Mouse (Mus musculus) macrophage (primary cell): Measurements from ENCODE around the gene Gm21093. TPM values are rescaled to one million over a fixed set of nuclear protein-coding genes. Genes with fewer than 3 reads are reported as not detected.
"Not testable (repeated sequence)": the region's sequence is repeated elsewhere in the genome, so short reads cannot be mapped to it uniquely, and the experiment has no call there.

Experiments used
- H3K27ac ChIP-seq: fragments of 350-480 bp; formaldehyde crosslinking; 2 replicates; pipeline ENCODE4 v1.9.0; 2021
- H3K36me3 ChIP-seq: fragments of 350-480 bp; formaldehyde crosslinking; 2 replicates; pipeline ENCODE4 v1.9.0; 2021; ENCODE audit errors: inconsistent target
- H3K4me3 ChIP-seq: fragments of 350-480 bp; formaldehyde crosslinking; 2 replicates; pipeline ENCODE4 v1.9.0; 2021; ENCODE audit errors: inconsistent target
- H3K79me2 ChIP-seq: fragments of 350-480 bp; formaldehyde crosslinking; 2 replicates; pipeline ENCODE4 v1.9.0; 2021; ENCODE audit errors: inconsistent target
- WGBS: methylation state at CpG from one replicate; pipeline ENCODE4 v1.1.7; 2026; ENCODE audit warnings: inconsistent platforms; ENCODE audit not compliant: missing documents; 5-methylcytosine and 5-hydroxymethylcytosine counted together
- polyA plus RNA-seq: library from polyadenylated mRNA; stranded (reverse); fragments of 250-400 nt; gene quantifications from 3 replicates; pipeline ENCODE4 v1.2.4, GENCODE M21; 2018; ENCODE audit warnings: inconsistent platforms
- total RNA-seq, 78 experiments: library from RNA; depleted of rRNA; stranded (reverse); fragments of 250-400 nt; gene quantifications; 1 replicate in 9 of 78; 2 replicates in 24 of 78; 3 replicates in 43 of 78; 4 replicates in 2 of 78; pipeline ENCODE4 v1.2.4; 2018; ENCODE audit warnings: inconsistent platforms in 56 of 78

Gm21093 gene
- not detected for total RNA-seq (2018; cell fraction: chromatin; rRNA removed)
- not detected for total RNA-seq (2018; cell fraction: cytosol; rRNA removed)
- not detected for total RNA-seq (2018; cell fraction: nucleus; rRNA removed)
- not detected in 3 replicates for polyA plus RNA-seq

- not testable (repeated sequence) for H3K27ac ChIP-seq, H3K79me2 ChIP-seq, H3K4me3 ChIP-seq, H3K36me3 ChIP-seq
- WGBS = no CpG with 5 or more reads among the region's 8 CpGs
Observed at GRCm38 (mm10) chr4:42034626-42035025, at the start of gene Gm21093. Gene Gm21093, minus strand, starts transcription at chr4:42034726.

Other genes with a start within 250 kb of the Gm21093 start
- not detected in 3 replicates for gene Gm21541, start 131.1 kb downstream of the Gm21093 start, polyA plus RNA-seq
- gene Gm20878, start 93.2 kb downstream of the Gm21093 start, polyA plus RNA-seq = not detected in 3 replicates
- gene Fam205a4, start 68.7 kb downstream of the Gm21093 start, polyA plus RNA-seq = not detected in 3 replicates
- not detected in 3 replicates for gene Gm3893, start 56.5 kb upstream of the Gm21093 start, polyA plus RNA-seq
- gene Gm13304, start 80.1 kb upstream of the Gm21093 start, polyA plus RNA-seq = not detected in 3 replicates
- not detected in 3 replicates for gene Gm13306, start 118.7 kb upstream of the Gm21093 start, polyA plus RNA-seq
- gene Gm13305, start 133.9 kb upstream of the Gm21093 start, polyA plus RNA-seq = not detected in 3 replicates
- gene Gm10600, start 205.9 kb upstream of the Gm21093 start, polyA plus RNA-seq = not detected in 3 replicates
- gene Ccl21b, start 221.0 kb upstream of the Gm21093 start, polyA plus RNA-seq = not detected in 3 replicates